Mouse (Mus musculus) 3134 (cell line): ENCODE data around the gene Akt1.

Experiments used
- DNase-seq: peaks from one replicate; pipeline ENCODE4 v3.0.0-alpha.2; 2011; ENCODE audit warnings: low spot score; ENCODE audit not compliant: insufficient read length; ENCODE audit errors: extremely low read depth

The Akt1 gene

GRCm38 (mm10) chr12:112674132-112675011 lies at the start of gene Akt1:
TSS of gene Akt1 (minus strand) at chr12:112674884.
- DNase-seq = peak; percentile 80

- peak; percentile 60 for DNase-seq
These were observed 49.6 kb upstream of the Akt1 start for GRCm38 (mm10) chr12:112724077-112724805.

GRCm38 (mm10) chr12:112723445-112723844 lies 48.8 kb upstream of the Akt1 start:
- DNase-seq = no peak

GRCm38 (mm10) chr12:112723028-112723330 lies 48.3 kb upstream of the Akt1 start:
- no peak for DNase-seq

GRCm38 (mm10) chr12:112722240-112723027 lies 47.8 kb upstream of the Akt1 start:
- peak; percentile 71 for DNase-seq

GRCm38 (mm10) chr12:112721424-112722239 lies 46.9 kb upstream of the Akt1 start:
- DNase-seq = no peak

GRCm38 (mm10) chr12:112720890-112721423 lies 46.3 kb upstream of the Akt1 start:
- no peak for DNase-seq

- DNase-seq = no peak
These were observed 45.5 kb upstream of the Akt1 start, which contains the start of gene Cep170b for GRCm38 (mm10) chr12:112720216-112720615. TSS of gene Cep170b (plus strand) at chr12:112720455.

- DNase-seq = no peak
These were observed 44.3 kb upstream of the Akt1 start for GRCm38 (mm10) chr12:112718995-112719394.

GRCm38 (mm10) chr12:112717140-112717539 lies 42.5 kb upstream of the Akt1 start:
- DNase-seq = no peak

- DNase-seq = no peak
These were observed 39.3 kb upstream of the Akt1 start for GRCm38 (mm10) chr12:112713984-112714383.

GRCm38 (mm10) chr12:112707573-112707869 lies 32.8 kb upstream of the Akt1 start:
- no peak for DNase-seq

- peak; percentile 80 for DNase-seq
These were observed 32.3 kb upstream of the Akt1 start for GRCm38 (mm10) chr12:112706704-112707572.

GRCm38 (mm10) chr12:112702374-112703320 lies 28.0 kb upstream of the Akt1 start:
- DNase-seq = peak; percentile 50

GRCm38 (mm10) chr12:112700522-112700921 lies 25.8 kb upstream of the Akt1 start:
- no peak for DNase-seq

- DNase-seq = peak; percentile 39
These were observed 22.2 kb upstream of the Akt1 start for GRCm38 (mm10) chr12:112696806-112697425.

- no peak for DNase-seq
These were observed 19.4 kb upstream of the Akt1 start for GRCm38 (mm10) chr12:112694127-112694475.
